Mouse (Mus musculus): ENCODE data around the gene Coa4. TPM values are rescaled to one million over a fixed set of nuclear protein-coding genes. Genes with fewer than 3 reads are reported as not detected.

Coa4 gene
- total and polyA plus RNA-seq, 3 experiments: 8.1 to 13.8 TPM; not detected in 1

- TF ChIP-seq ZKSCAN1 (IDR thresholded peaks at IDR 0.05; ENCODE audit: low read depth, low read length) (no peak), ETS1 (IDR thresholded peaks at IDR 0.05; ENCODE audit: low read depth, low read length) (no peak), CHD1 (IDR thresholded peaks at IDR 0.05; ENCODE audit: low read depth, low read length) (no peak), RCOR1 (IDR thresholded peaks at IDR 0.05; ENCODE audit: low read depth, low read length) (no peak), POLR2A (IDR thresholded peaks at IDR 0.05; ENCODE audit: control insufficient read depth in 1 of 2, insufficient read depth in 1 of 2, low read depth in 1 of 2, low read length in 2 of 2, poor library complexity in 1 of 2) (peak in 1 of 2 experiments; percentile 56; a peak in 1 of 4 replicates), TAL1 (IDR thresholded peaks at IDR 0.05; ENCODE audit: low read length) (no peak), MAX (IDR thresholded peaks at IDR 0.05; ENCODE audit: low read length) (no peak), USF1 (IDR thresholded peaks at IDR 0.05; ENCODE audit: low read depth, low read length) (no peak), SIN3A (IDR thresholded peaks at IDR 0.05; ENCODE audit: low read length) (peak; percentile 54), ZC3H11A (IDR thresholded peaks at IDR 0.05; ENCODE audit: low read depth, low read length) (no peak), ELF1 (IDR thresholded peaks at IDR 0.05; ENCODE audit: low read depth, low read length) (0 out of 2 replicates have a peak, but pooled peaks have one; percentile 22), E2F4 (IDR thresholded peaks at IDR 0.05; ENCODE audit: borderline replicate concordance, low read depth, low read length) (no peak), MAFK (IDR thresholded peaks at IDR 0.05; ENCODE audit: borderline replicate concordance, low read depth, low read length) (no peak), EP300 (IDR thresholded peaks at IDR 0.05; ENCODE audit: low read depth in 1 of 2, low read length in 2 of 2) (peak in 1 of 2 experiments; percentile 24; a peak in 1 of 4 replicates), RAD21 (IDR thresholded peaks at IDR 0.05; ENCODE audit: low read depth, low read length) (no peak), CHD2 (IDR thresholded peaks at IDR 0.05; ENCODE audit: low read length) (peak; percentile 70), MAZ (IDR thresholded peaks at IDR 0.05; ENCODE audit: low read depth, low read length) (peak; percentile 74; the same call in 1 of the 2 replicates), UBTF (IDR thresholded peaks at IDR 0.05; ENCODE audit: borderline replicate concordance, insufficient read depth, low read depth, low read length) (no peak), TCF12 (IDR thresholded peaks at IDR 0.05; ENCODE audit: low read depth, low read length) (peak; percentile 37), TBP (IDR thresholded peaks at IDR 0.05; ENCODE audit: low read depth, low read length) (0 out of 2 replicates have a peak, but pooled peaks have one; percentile 21)
- Histone ChIP-seq H3K79me2 (ENCODE audit: control insufficient read depth, insufficient read depth, low read length, poor library complexity) (peaks cover 37% of the 10 kb centered on the region), H3K4me1 (ENCODE audit: control insufficient read depth in 1 of 2, insufficient read depth in 2 of 2, low read length in 2 of 2) (peaks cover 3 to 12% of the 10 kb centered on the region in 2 experiments; a peak in 3 of 4 replicates), H3K9me3 (replicated peaks; ENCODE audit: insufficient read depth, low read length) (no peaks in the 10 kb centered on the region), H3K27me3 (ENCODE audit: control insufficient read depth in 1 of 2, insufficient read depth in 2 of 2, low read length in 2 of 2) (no peaks in the 10 kb centered on the region), H3K27ac (ENCODE audit: control insufficient read depth, low read depth, low read length) (peak overlapping the region; percentile 90), H3K36me3 (ENCODE audit: control insufficient read depth in 1 of 2, insufficient read depth in 2 of 2, low read length in 2 of 2) (peaks cover 0 to 11% of the 10 kb centered on the region in 2 experiments; a peak in 3 of 4 replicates), H3K9ac (ENCODE audit: control insufficient read depth, low read depth, low read length, poor library complexity, severe bottlenecking) (peak overlapping the region; percentile 80), H3K4me3 (ENCODE audit: control insufficient read depth in 1 of 2, insufficient read depth in 1 of 2, low read depth in 2 of 2, low read length in 2 of 2) (peak overlapping the region; percentile 69 to 83)
- DNase-seq (ENCODE audit: low read depth, low spot score): peak; percentile 95
These were observed 41.2 kb upstream of the Coa4 start for GRCm38 (mm10) chr7:100495581-100496251.
